Mouse (Mus musculus) thymus, adult 2 months (tissue): ENCODE data around the gene Gm30191.

Experiments used
- CTCF ChIP-seq: fragments of 200-500 bp; IDR thresholded peaks from 2 replicates; pipeline ENCODE4 v1.5.1; 2012; ENCODE audit warnings: mild to moderate bottlenecking, control low read depth, low read length, moderate library complexity, borderline replicate concordance; ENCODE audit not compliant: control insufficient read depth, poor library complexity, insufficient read depth; ENCODE audit errors: extremely low read depth
- POLR2A ChIP-seq: fragments of 200-500 bp; IDR thresholded peaks from 2 replicates; pipeline ENCODE4 v1.6.1; 2012; ENCODE audit warnings: mild to moderate bottlenecking, low read length, control low read depth, moderate library complexity; ENCODE audit not compliant: control insufficient read depth, poor library complexity, insufficient read depth; ENCODE audit errors: extremely low read depth

- no peak for TF ChIP-seq CTCF
- TF ChIP-seq POLR2A = no peak
Measured at GRCm38 (mm10) chr4:134238686-134239085, 8.0 kb upstream of the Gm30191 start.
